Mouse (Mus musculus) megakaryocyte, embryonic 14.5 days (primary cell): ENCODE results near the gene Cldn13.

ENCODE experiments used
- FLI1 ChIP-seq: IDR thresholded peaks from 2 replicates; pipeline ENCODE4 v1.6.1; 2012; ENCODE audit warnings: low read length, inconsistent platforms, mixed read lengths
- GATA1 ChIP-seq: IDR thresholded peaks from 3 replicates; pipeline ENCODE4 v1.6.1; 2012; ENCODE audit warnings: mixed read lengths, low read length, inconsistent platforms, borderline replicate concordance

- TF ChIP-seq GATA1, result no peak
- TF ChIP-seq FLI1, result no peak
These were observed 2.9 kb upstream of the Cldn13 start for GRCm38 (mm10) chr5:134918071-134918832.
